Mouse (Mus musculus) liver, embryonic 13.5 days (tissue): ENCODE measurements around the gene Zfp536. TPM values are rescaled to one million over a fixed set of nuclear protein-coding genes. Genes with fewer than 3 reads are reported as not detected.

ENCODE experiments used
- ATAC-seq: fragments of 200-750 bp; cut with Nextera tagmentation; 2 replicates; pipeline ENCODE4 v1.8.0; 2017; ENCODE audit warnings: low read depth, mild to moderate bottlenecking, moderate number of reproducible peaks, moderate library complexity
- DNase-seq: peaks from one replicate; pipeline ENCODE4 v3.0.0; 2022
- H3K27ac ChIP-seq: fragments of 300-500 bp; sonication (generic); 2 replicates; pipeline ENCODE4 v1.5.1; 2015; ENCODE audit warnings: moderate library complexity, mild to moderate bottlenecking, inconsistent platforms
- H3K27me3 ChIP-seq: fragments of 300-500 bp; sonication (generic); 2 replicates; pipeline ENCODE4 v1.6.1; 2015; ENCODE audit warnings: mild to moderate bottlenecking, inconsistent platforms
- H3K36me3 ChIP-seq: fragments of 300-500 bp; sonication (generic); 2 replicates; pipeline ENCODE4 v1.6.1; 2015; ENCODE audit warnings: mild to moderate bottlenecking, inconsistent platforms
- H3K4me1 ChIP-seq: fragments of 300-500 bp; sonication (generic); replicated peaks from 2 replicates; pipeline ENCODE4 v1.6.1; 2015; ENCODE audit warnings: inconsistent platforms
- H3K4me2 ChIP-seq: fragments of 300-500 bp; sonication (generic); 2 replicates; pipeline ENCODE4 v1.6.1; 2015; ENCODE audit warnings: inconsistent platforms, mild to moderate bottlenecking, moderate library complexity
- H3K4me3 ChIP-seq: fragments of 300-500 bp; sonication (generic); replicated peaks from 2 replicates; pipeline ENCODE4 v1.5.1; 2015; ENCODE audit warnings: mild to moderate bottlenecking, inconsistent platforms
- H3K9ac ChIP-seq: fragments of 300-500 bp; sonication (generic); 2 replicates; pipeline ENCODE4 v1.6.1; 2015; ENCODE audit warnings: mild to moderate bottlenecking, inconsistent platforms
- H3K9me3 ChIP-seq: fragments of 300-500 bp; sonication (generic); replicated peaks from 2 replicates; pipeline ENCODE4 v1.6.1; 2016; ENCODE audit warnings: inconsistent platforms
- WGBS: fragments of 180-500 bp; shearing (Covaris S2); methylation state at CpG from one replicate; pipeline ENCODE4 v1.1.7; 2015; ENCODE audit not compliant: insufficient replicate concordance; 5-methylcytosine and 5-hydroxymethylcytosine counted together
- polyA plus RNA-seq: library from polyadenylated mRNA; unstranded; fragments of >200 nt; fragmentation: Nextera tagmentation; extraction: Ambion mirVana; gene quantifications from 2 replicates; pipeline ENCODE4 v1.2.1, GENCODE M21; 2015

Gene Zfp536
- polyA plus RNA-seq, 1 experiment from 2014 or later: 0.09 TPM

GRCm38 (mm10) chr7:37774463-37774970 lies 1.1 kb upstream of the Zfp536 start:
- Histone ChIP-seq H3K36me3 (no peaks in the 10 kb centered on the region), H3K4me2 (no peak overlapping the region), H3K4me3 (no peak overlapping the region), H3K4me1 (no peaks in the 10 kb centered on the region), H3K27me3 (peaks cover 69% of the 10 kb centered on the region), H3K27ac (no peak overlapping the region), H3K9ac (no peak overlapping the region), H3K9me3 (no peaks in the 10 kb centered on the region)
- no peak for ATAC-seq
- DNase-seq: no peak
- WGBS: 12% methylated on average over 11 of the region's 11 CpGs

- H3K9ac ChIP-seq: no peak overlapping the region
- DNase-seq: no peak
- no peaks in the 10 kb centered on the region for H3K36me3 ChIP-seq
- no peak overlapping the region for H3K4me3 ChIP-seq
- peaks cover 75% of the 10 kb centered on the region for H3K27me3 ChIP-seq
- ATAC-seq: no peak
- H3K4me2 ChIP-seq: no peak overlapping the region
- no peaks in the 10 kb centered on the region for H3K9me3 ChIP-seq
- H3K27ac ChIP-seq: no peak overlapping the region
- 15% methylated on average over 5 of the region's 5 CpGs for WGBS
- H3K4me1 ChIP-seq: no peaks in the 10 kb centered on the region
These were observed 465 bp upstream of the Zfp536 start for GRCm38 (mm10) chr7:37773906-37774305.

- Histone ChIP-seq H3K4me1 (no peaks in the 10 kb centered on the region), H3K27ac (no peak overlapping the region), H3K4me2 (peak overlapping the region; percentile 62), H3K36me3 (no peaks in the 10 kb centered on the region), H3K27me3 (peaks cover 88% of the 10 kb centered on the region), H3K9me3 (no peaks in the 10 kb centered on the region), H3K4me3 (peak overlapping the region; percentile 48), H3K9ac (no peak overlapping the region)
- WGBS: 2% methylated on average over 46 of the region's 46 CpGs
- DNase-seq (no peak), ATAC-seq (no peak)
These were observed 797 bp downstream of the Zfp536 start for GRCm38 (mm10) chr7:37772376-37773311.

- H3K9ac ChIP-seq: no peak overlapping the region
These were observed 1.7 kb downstream of the Zfp536 start for GRCm38 (mm10) chr7:37771491-37772375.

GRCm38 (mm10) chr7:37770400-37771050 lies 2.9 kb downstream of the Zfp536 start:
- Histone ChIP-seq H3K27me3 (peaks cover 98% of the 10 kb centered on the region), H3K4me1 (no peaks in the 10 kb centered on the region), H3K9me3 (no peaks in the 10 kb centered on the region), H3K9ac (no peak overlapping the region), H3K27ac (no peak overlapping the region), H3K4me2 (peak overlapping the region; percentile 59), H3K36me3 (no peaks in the 10 kb centered on the region), H3K4me3 (peak overlapping the region; percentile 43)
- no peak for DNase-seq
- WGBS: 1% methylated on average over 57 of the region's 57 CpGs
- no peak for ATAC-seq

More at GRCm38 (mm10) chr7:37771491-37772375, 1.7 kb downstream of the Zfp536 start:
- no peak overlapping the region for H3K27ac ChIP-seq
- 1% methylated on average over 75 of the region's 75 CpGs for WGBS
- ATAC-seq (no peak), DNase-seq (no peak)
- no peaks in the 10 kb centered on the region for H3K36me3 ChIP-seq
- peak overlapping the region; percentile 62 for H3K4me2 ChIP-seq
- H3K9me3 ChIP-seq: no peaks in the 10 kb centered on the region
- H3K4me1 ChIP-seq: no peaks in the 10 kb centered on the region
- peak overlapping the region; percentile 48 for H3K4me3 ChIP-seq
- peaks cover 95% of the 10 kb centered on the region for H3K27me3 ChIP-seq

GRCm38 (mm10) chr7:37769526-37770399 lies 3.7 kb downstream of the Zfp536 start:
- DNase-seq (no peak), ATAC-seq (no peak)
- no peaks in the 10 kb centered on the region for H3K9me3 ChIP-seq
- peaks cover 94% of the 10 kb centered on the region for H3K27me3 ChIP-seq
- peak overlapping the region; percentile 59 for H3K4me2 ChIP-seq
- no peaks in the 10 kb centered on the region for H3K4me1 ChIP-seq
- WGBS: 3% methylated on average over 51 of the region's 53 CpGs
- H3K4me3 ChIP-seq: peak overlapping the region; percentile 43
- H3K27ac ChIP-seq: no peak overlapping the region
- no peaks in the 10 kb centered on the region for H3K36me3 ChIP-seq
- no peak overlapping the region for H3K9ac ChIP-seq

- no peak for DNase-seq
- 1% methylated on average over 28 of the region's 28 CpGs for WGBS
- H3K27ac ChIP-seq: no peak overlapping the region
- no peak overlapping the region for H3K9ac ChIP-seq
- ATAC-seq: no peak
- H3K4me2 ChIP-seq: peak overlapping the region; percentile 38
- no peaks in the 10 kb centered on the region for H3K9me3 ChIP-seq
- 0 out of 2 replicates have a peak overlapping the region, but pooled peaks have one; percentile 43 for H3K4me3 ChIP-seq
- H3K36me3 ChIP-seq: no peaks in the 10 kb centered on the region
- H3K4me1 ChIP-seq: no peaks in the 10 kb centered on the region
- H3K27me3 ChIP-seq: peaks cover 87% of the 10 kb centered on the region
These were observed 4.4 kb downstream of the Zfp536 start for GRCm38 (mm10) chr7:37769004-37769403.

- Histone ChIP-seq H3K27me3 (peaks cover 81% of the 10 kb centered on the region), H3K36me3 (no peaks in the 10 kb centered on the region), H3K4me1 (no peaks in the 10 kb centered on the region), H3K4me2 (no peak overlapping the region), H3K9me3 (no peaks in the 10 kb centered on the region), H3K4me3 (no peak overlapping the region), H3K27ac (no peak overlapping the region), H3K9ac (no peak overlapping the region)
- WGBS: 7% methylated on average over 10 of the region's 10 CpGs
- ATAC-seq: no peak
- no peak for DNase-seq
These were observed 5.0 kb downstream of the Zfp536 start for GRCm38 (mm10) chr7:37768310-37768940.

GRCm38 (mm10) chr7:37758886-37759285 lies 14.6 kb downstream of the Zfp536 start:
- WGBS: 58% methylated on average over 5 of the region's 5 CpGs
- Histone ChIP-seq H3K27me3 (no peaks in the 10 kb centered on the region), H3K9me3 (no peaks in the 10 kb centered on the region), H3K4me2 (no peak overlapping the region), H3K36me3 (no peaks in the 10 kb centered on the region), H3K4me1 (no peaks in the 10 kb centered on the region), H3K9ac (no peak overlapping the region), H3K27ac (no peak overlapping the region), H3K4me3 (no peak overlapping the region)
- no peak for DNase-seq
- ATAC-seq: no peak

GRCm38 (mm10) chr7:37753024-37753423 lies 20.4 kb downstream of the Zfp536 start:
- no peak overlapping the region for H3K9ac ChIP-seq
- H3K4me1 ChIP-seq: no peaks in the 10 kb centered on the region
- ATAC-seq (no peak), DNase-seq (no peak)
- 50% methylated on average over 1 of the region's 1 CpGs for WGBS
- H3K27me3 ChIP-seq: no peaks in the 10 kb centered on the region
- no peak overlapping the region for H3K27ac ChIP-seq
- no peak overlapping the region for H3K4me2 ChIP-seq
- H3K9me3 ChIP-seq: no peaks in the 10 kb centered on the region
- H3K4me3 ChIP-seq: no peak overlapping the region
- H3K36me3 ChIP-seq: no peaks in the 10 kb centered on the region
